Mouse (Mus musculus): ENCODE data around the gene Qrich1.

DNA sequence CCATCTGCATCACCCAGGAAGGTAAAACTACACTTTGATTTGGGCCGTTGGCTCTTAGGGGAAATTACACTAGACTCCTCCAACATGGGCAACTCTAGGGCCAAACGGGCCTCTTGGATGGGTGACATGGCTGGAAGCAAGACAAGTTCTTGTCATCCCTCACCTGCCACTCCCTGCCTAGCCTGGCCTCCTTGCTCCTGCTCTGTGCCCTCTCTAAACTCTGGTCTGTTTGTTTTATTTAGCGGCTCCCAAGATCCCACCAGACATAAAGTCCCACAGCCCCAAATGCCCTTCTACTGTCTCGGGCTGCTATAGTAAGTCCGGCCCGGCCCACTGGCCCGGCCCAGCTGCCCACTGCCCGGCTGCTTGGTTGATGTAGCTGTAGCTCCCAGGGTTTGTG lies 47.1 kb downstream of the Qrich1 start:
- TF ChIP-seq HCFC1 (IDR thresholded peaks at IDR 0.05; ENCODE audit: borderline replicate concordance, insufficient read depth, low read length) (no peak), CHD2 (IDR thresholded peaks at IDR 0.05; ENCODE audit: low read depth, low read length) (no peak), MAFK (IDR thresholded peaks at IDR 0.05; ENCODE audit: insufficient read depth, low read depth, low read length) (no peak), ZNF384 (IDR thresholded peaks at IDR 0.05; ENCODE audit: low read depth, low read length) (no peak)
